Mouse (Mus musculus) stomach, embryonic 16.5 days (tissue): ENCODE data around the gene Ankrd1. TPM values are rescaled to one million over a fixed set of nuclear protein-coding genes. Genes with fewer than 3 reads are reported as not detected.

ENCODE experiments used
- ATAC-seq: fragments of 200-750 bp; cut with Nextera tagmentation; 2 replicates; pipeline ENCODE4 v1.8.0; 2017; ENCODE audit warnings: moderate number of reproducible peaks, moderate TSS enrichment; ENCODE audit not compliant: insufficient read depth, low FRiP score
- H3K27ac ChIP-seq: fragments of 300-500 bp; sonication (generic); 2 replicates; pipeline ENCODE4 v1.5.1; 2014; ENCODE audit warnings: low read length
- H3K27me3 ChIP-seq: fragments of 300-500 bp; sonication (generic); 2 replicates; pipeline ENCODE4 v1.6.1; 2014; ENCODE audit warnings: low read length, control low read depth, mixed read lengths; ENCODE audit not compliant: control insufficient read depth, insufficient read depth
- H3K36me3 ChIP-seq: fragments of 300-500 bp; sonication (generic); 2 replicates; pipeline ENCODE4 v1.6.1; 2014; ENCODE audit warnings: low read length; ENCODE audit not compliant: control insufficient read depth, insufficient read depth
- H3K4me1 ChIP-seq: fragments of 300-500 bp; sonication (generic); 2 replicates; pipeline ENCODE4 v1.6.1; 2014; ENCODE audit warnings: low read length, control low read depth, mixed read lengths; ENCODE audit not compliant: control insufficient read depth, insufficient read depth
- H3K4me2 ChIP-seq: fragments of 300-500 bp; sonication (generic); 2 replicates; pipeline ENCODE4 v1.6.1; 2014; ENCODE audit warnings: low read depth, low read length, mixed read lengths
- H3K4me3 ChIP-seq: fragments of 300-500 bp; sonication (generic); replicated peaks from 2 replicates; pipeline ENCODE4 v1.5.1; 2014; ENCODE audit warnings: mild to moderate bottlenecking, low read length
- H3K9ac ChIP-seq: fragments of 300-500 bp; sonication (generic); 2 replicates; pipeline ENCODE4 v1.6.1; 2014; ENCODE audit warnings: low read length
- H3K9me3 ChIP-seq: fragments of 300-500 bp; sonication (generic); replicated peaks from 2 replicates; pipeline ENCODE4 v1.6.1; 2016; ENCODE audit warnings: low read length, control low read depth; ENCODE audit not compliant: control insufficient read depth
- WGBS: fragments of 180-500 bp; shearing (Covaris S2); extraction: QIAGEN DNeasy Blood & Tissue Kit; methylation state at CpG from one replicate; pipeline ENCODE4 v1.1.7; 2014; 5-methylcytosine and 5-hydroxymethylcytosine counted together
- polyA plus RNA-seq: library from polyadenylated mRNA; unstranded; fragments of >200 nt; fragmentation: Nextera tagmentation; extraction: Ambion mirVana; gene quantifications from 2 replicates; pipeline ENCODE4 v1.2.1, GENCODE M21; 2015

The Ankrd1 gene
- polyA plus RNA-seq, 1 experiment from 2014 or later, result 0.50 TPM

DNA sequence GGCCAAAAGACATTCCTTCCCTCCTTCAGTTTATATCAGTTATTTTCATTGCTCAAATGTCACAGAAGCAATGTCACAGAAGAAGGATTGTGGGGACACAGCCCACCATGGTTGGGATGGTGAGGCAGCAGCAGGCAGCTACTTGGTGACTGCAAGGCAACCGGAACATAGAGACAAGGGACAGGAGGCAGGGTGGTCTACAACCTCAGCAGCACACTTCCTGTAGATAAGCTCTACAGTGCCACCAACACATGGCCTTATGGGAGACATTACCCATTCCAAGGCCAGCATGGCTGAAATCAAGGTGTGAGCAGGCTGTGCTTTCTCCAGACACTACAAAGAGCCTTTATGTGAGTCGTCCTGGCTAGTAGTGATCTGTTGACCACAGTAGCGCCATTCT, 22.7 kb downstream of the Ankrd1 start:
- Histone ChIP-seq H3K4me1 (no peaks in the 10 kb centered on the region), H3K9ac (no peak overlapping the region), H3K27me3 (no peaks in the 10 kb centered on the region), H3K4me2 (no peak overlapping the region), H3K4me3 (no peak overlapping the region), H3K27ac (no peak overlapping the region), H3K36me3 (peaks cover 12% of the 10 kb centered on the region), H3K9me3 (no peaks in the 10 kb centered on the region)
- ATAC-seq, result no peak
- WGBS, result 86% methylated on average over 3 of the region's 3 CpGs

DNA sequence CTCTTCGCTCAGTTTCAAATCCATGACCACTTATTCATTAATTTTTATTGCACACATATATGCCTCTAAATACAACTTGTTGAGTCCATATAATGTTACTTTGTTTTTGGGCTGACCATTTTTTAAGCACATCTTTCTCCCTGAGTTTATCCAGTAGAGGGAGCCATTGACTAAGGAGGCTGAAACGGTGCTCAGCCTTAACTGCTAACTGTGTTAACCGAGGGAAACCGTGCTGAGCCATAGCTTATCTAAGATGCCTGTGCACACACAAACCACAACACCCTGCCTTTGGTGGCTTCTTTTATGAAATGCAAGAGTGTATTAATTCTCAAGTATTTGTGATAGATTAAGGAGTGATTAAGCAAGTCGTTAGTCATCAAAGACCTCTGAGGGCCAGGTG, 29.1 kb downstream of the Ankrd1 start:
- peaks cover 5% of the 10 kb centered on the region; the same call in 1 of the 2 replicates for H3K36me3 ChIP-seq
- H3K4me1 ChIP-seq, result no peaks in the 10 kb centered on the region
- H3K4me2 ChIP-seq, result no peak overlapping the region
- WGBS, result 45% methylated on average over 5 of the region's 5 CpGs
- H3K9ac ChIP-seq, result no peak overlapping the region
- H3K27me3 ChIP-seq, result no peaks in the 10 kb centered on the region
- H3K27ac ChIP-seq, result no peak overlapping the region
- no peak overlapping the region for H3K4me3 ChIP-seq
- no peaks in the 10 kb centered on the region for H3K9me3 ChIP-seq
- ATAC-seq, result 0 out of 2 replicates have a peak, but pooled peaks have one; percentile 37

GRCm38 (mm10) chr19:36083262-36084225, 36.4 kb downstream of the Ankrd1 start, which contains the start of gene Rpp30:
Gene Rpp30 (plus strand): TSS chr19:36083716.
- Histone ChIP-seq H3K4me3 (peak within 1 kb of the TSS; percentile 73), H3K9ac (peak within 1 kb of the TSS; percentile 82), H3K4me1 (peaks cover 6% of the 10 kb centered on the region), H3K27ac (peak within 1 kb of the TSS; percentile 67), H3K4me2 (peak within 1 kb of the TSS; percentile 62), H3K9me3 (no peaks in the 10 kb centered on the region), H3K36me3 (no peaks in the 10 kb centered on the region), H3K27me3 (no peaks in the 10 kb centered on the region)
- WGBS, result 2% methylated on average over 34 of the region's 34 CpGs
- ATAC-seq, result peak; percentile 95

DNA sequence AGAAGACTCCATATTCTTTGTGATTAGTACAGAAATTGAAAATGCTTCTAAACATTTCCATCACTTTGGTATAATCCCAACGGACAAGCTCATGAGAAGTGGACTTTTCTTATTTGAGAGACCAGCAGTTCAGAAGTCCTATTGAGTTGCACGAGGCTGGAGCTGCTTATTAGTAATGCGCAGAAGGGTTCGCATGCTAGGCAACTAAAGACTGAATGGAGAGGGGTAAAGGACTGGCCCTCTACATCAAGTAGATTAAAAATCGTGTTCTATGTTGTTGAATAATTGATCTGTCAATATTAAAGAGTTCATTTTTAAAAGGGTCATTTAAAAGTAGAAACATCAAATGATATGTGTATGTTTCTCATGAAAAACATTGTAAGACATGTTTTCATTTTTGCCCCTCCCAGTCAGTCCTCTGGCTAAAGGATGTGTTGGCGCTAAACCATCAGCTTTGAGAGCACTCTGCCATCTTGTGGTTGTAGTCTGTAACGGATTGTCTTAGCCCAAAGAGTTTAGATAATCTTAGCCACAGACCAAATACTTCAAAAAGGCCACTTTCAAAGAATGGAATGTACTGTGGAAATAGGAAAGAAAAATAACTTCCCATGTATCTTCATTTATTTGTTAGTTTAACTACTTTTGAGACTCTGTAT, 37.2 kb downstream of the Ankrd1 start:
- Histone ChIP-seq H3K36me3 (no peaks in the 10 kb centered on the region), H3K27ac (peak overlapping the region; percentile 67), H3K27me3 (no peaks in the 10 kb centered on the region), H3K4me3 (peak overlapping the region; percentile 73), H3K9me3 (no peaks in the 10 kb centered on the region), H3K4me1 (peaks cover 6% of the 10 kb centered on the region), H3K4me2 (peak overlapping the region; percentile 62), H3K9ac (peak overlapping the region; percentile 60)
- peak; percentile 65 for ATAC-seq
- 48% methylated on average over 7 of the region's 7 CpGs for WGBS

GRCm38 (mm10) chr19:36062801-36063529, 56.9 kb downstream of the Ankrd1 start:
- no peak overlapping the region for H3K4me2 ChIP-seq
- H3K9ac ChIP-seq, result no peak overlapping the region
- H3K27ac ChIP-seq, result no peak overlapping the region
- no peak overlapping the region for H3K4me3 ChIP-seq
- no peaks in the 10 kb centered on the region for H3K36me3 ChIP-seq
- no peaks in the 10 kb centered on the region for H3K4me1 ChIP-seq
- peaks cover 9% of the 10 kb centered on the region for H3K27me3 ChIP-seq
- H3K9me3 ChIP-seq, result no peaks in the 10 kb centered on the region
- ATAC-seq, result no peak
- WGBS, result 69% methylated on average over 2 of the region's 2 CpGs

Other genes starting within 250 kb of the Ankrd1 start
- gene Htr7, start 62.6 kb downstream of the Ankrd1 start, polyA plus RNA-seq, result 0.06 TPM in 1 of 2 replicates, not detected in the other
- 47.3 and 58.3 TPM in 2 replicates for gene Rpp30, start 36.4 kb downstream of the Ankrd1 start, polyA plus RNA-seq
- gene Pcgf5, start 228.2 kb upstream of the Ankrd1 start, polyA plus RNA-seq, result 11.3 and 12.7 TPM in 2 replicates